7 mouse cellular contexts compared by ENCODE assay signal in the genomic region with DNA sequence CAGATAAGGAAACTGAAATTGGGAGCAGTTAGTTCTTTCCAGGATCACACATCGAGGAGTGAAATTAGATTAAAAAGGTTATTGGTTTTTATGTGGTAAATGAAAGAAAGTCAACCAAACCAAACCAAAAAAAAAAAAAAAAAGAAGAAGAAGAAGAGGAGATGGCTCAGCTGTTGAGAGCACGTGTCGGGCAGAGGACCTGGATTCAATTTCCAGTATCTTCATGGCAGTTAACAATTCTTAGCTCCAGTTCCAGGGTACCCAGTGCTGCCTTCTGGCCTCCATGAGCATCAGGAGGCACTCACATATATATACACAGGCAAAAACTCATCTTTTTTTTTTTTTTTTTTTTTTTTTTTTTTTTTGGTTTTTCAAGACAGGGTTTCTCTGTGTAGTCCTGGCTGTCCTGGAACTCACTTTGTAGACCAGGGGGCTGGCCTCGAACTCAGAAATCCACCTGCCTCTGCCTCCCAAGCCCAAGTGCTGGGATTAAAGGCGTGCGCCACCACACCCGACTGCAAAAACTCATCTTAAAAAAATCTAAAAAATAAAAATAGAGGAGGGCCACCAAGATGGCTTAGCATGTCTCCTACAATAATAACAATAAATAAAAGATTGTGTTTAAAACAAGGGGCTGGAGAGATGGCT. TPM values are rescaled to one million over a fixed set of nuclear protein-coding genes. Genes with fewer than 3 reads are reported as not detected.
DNase-seq lines count a peak whose midpoint lies in the region; ATAC-seq and TF ChIP-seq lines count a peak whose summit lies in the region.

No protein-coding gene starts in this region.

- H3K27ac ChIP-seq in kidney, postnatal 0 days, result no peak overlapping the region
- 0 out of 2 replicates have a peak overlapping the region, but pooled peaks have one; percentile 31 for H3K27ac ChIP-seq in embryonic facial prominence, embryonic 15.5 days (replicated peaks)
- no peak overlapping the region for H3K27ac ChIP-seq in intestine, embryonic 15.5 days

- no peak for DNase-seq in kidney, postnatal 0 days (ENCODE audit: low spot score)
- DNase-seq in kidney, postnatal 14 days, result no peak
- no peak for DNase-seq in retina, embryonic 14.5 days (ENCODE audit: low spot score)

- H3ac ChIP-seq in myocyte (ENCODE audit: control insufficient read depth, insufficient read length), result no peak overlapping the region

- no peak overlapping the region for H3K9ac ChIP-seq in kidney, postnatal 0 days (ENCODE audit: low read depth, low read length)
- H3K9ac ChIP-seq in embryonic facial prominence, embryonic 15.5 days, result no peak overlapping the region
- H3K9ac ChIP-seq in intestine, embryonic 15.5 days, result no peak overlapping the region

- H3K9me3 ChIP-seq in kidney, postnatal 0 days (replicated peaks; ENCODE audit: low read length), result no peaks in the 10 kb centered on the region
- H3K9me3 ChIP-seq in embryonic facial prominence, embryonic 15.5 days (replicated peaks), result no peaks in the 10 kb centered on the region
- no peaks in the 10 kb centered on the region for H3K9me3 ChIP-seq in intestine, embryonic 15.5 days

- no peaks in the 10 kb centered on the region for H3K27me3 ChIP-seq in kidney, postnatal 0 days (ENCODE audit: insufficient read depth, low read length)
- no peaks in the 10 kb centered on the region for H3K27me3 ChIP-seq in embryonic facial prominence, embryonic 15.5 days
- no peaks in the 10 kb centered on the region for H3K27me3 ChIP-seq in intestine, embryonic 15.5 days (replicated peaks)
- no peaks in the 10 kb centered on the region for H3K27me3 ChIP-seq in myocyte (ENCODE audit: control insufficient read depth, insufficient read depth, insufficient read length)

- no peak for TF ChIP-seq CTCF in kidney, postnatal 0 days (IDR thresholded peaks at IDR 0.05; ENCODE audit: low read depth)

- H3K4me1 ChIP-seq in kidney, postnatal 0 days (replicated peaks; ENCODE audit: insufficient read depth, low read length), result peaks cover 9% of the 10 kb centered on the region
- peaks cover 31% of the 10 kb centered on the region for H3K4me1 ChIP-seq in embryonic facial prominence, embryonic 15.5 days
- H3K4me1 ChIP-seq in intestine, embryonic 15.5 days (replicated peaks), result peaks cover 27% of the 10 kb centered on the region

- no peak for TF ChIP-seq POLR2A in myocyte (IDR thresholded peaks at IDR 0.05; ENCODE audit: insufficient read length, low read depth)

- 75% methylated on average over 7 of the region's 7 CpGs for WGBS in kidney, postnatal 0 days
- WGBS in embryonic facial prominence, embryonic 15.5 days, result 63% methylated on average over 7 of the region's 7 CpGs
- WGBS in intestine, embryonic 15.5 days, result 81% methylated on average over 7 of the region's 7 CpGs

- H3K4me3 ChIP-seq in kidney, postnatal 0 days (replicated peaks; ENCODE audit: low read depth, low read length), result no peak overlapping the region
- H3K4me3 ChIP-seq in embryonic facial prominence, embryonic 15.5 days (replicated peaks), result peak overlapping the region; percentile 39
- H3K4me3 ChIP-seq in intestine, embryonic 15.5 days (replicated peaks), result peak overlapping the region; percentile 25; the same call in 1 of the 2 replicates
- H3K4me3 ChIP-seq in myocyte, result peak overlapping the region; percentile 1

- H3K36me3 ChIP-seq in kidney, postnatal 0 days (ENCODE audit: insufficient read depth, low read length), result no peaks in the 10 kb centered on the region
- H3K36me3 ChIP-seq in embryonic facial prominence, embryonic 15.5 days, result no peaks in the 10 kb centered on the region
- H3K36me3 ChIP-seq in intestine, embryonic 15.5 days, result no peaks in the 10 kb centered on the region
- no peaks in the 10 kb centered on the region for H3K36me3 ChIP-seq in myocyte (ENCODE audit: control insufficient read depth, insufficient read depth)

- H3K4me2 ChIP-seq in kidney, postnatal 0 days (ENCODE audit: low read length), result peak overlapping the region; percentile 47
- H3K4me2 ChIP-seq in embryonic facial prominence, embryonic 15.5 days (replicated peaks), result peak overlapping the region; percentile 59
- H3K4me2 ChIP-seq in intestine, embryonic 15.5 days (replicated peaks), result peak overlapping the region; percentile 75
- H3K4me2 ChIP-seq in myocyte (ENCODE audit: low read depth), result peak overlapping the region; percentile 87

- no peak for ATAC-seq in kidney, postnatal 0 days (replicated peaks; ENCODE audit: low FRiP score, low read depth)
- ATAC-seq in embryonic facial prominence, embryonic 15.5 days (ENCODE audit: insufficient number of reproducible peaks, low FRiP score, low TSS enrichment, low read depth), result no peak
- no peak for ATAC-seq in intestine, embryonic 15.5 days
- ATAC-seq in frontal cortex, adult (ENCODE audit: low TSS enrichment), result no peak

- H3K79me2 ChIP-seq in myocyte (ENCODE audit: control insufficient read depth, insufficient read depth), result peaks cover 14% of the 10 kb centered on the region

TF ChIP-seq in myocyte, 11 proteins besides CTCF, POLR2A, EP300 and RAD21:
- no peak for TF ChIP-seq TCF3 (IDR thresholded peaks at IDR 0.05; ENCODE audit: insufficient read length, low read depth)
- TF ChIP-seq SRF (IDR thresholded peaks at IDR 0.05; ENCODE audit: control insufficient read depth, insufficient read length, low read depth), result no peak
- no peak for TF ChIP-seq USF1 (IDR thresholded peaks at IDR 0.05; ENCODE audit: low read depth)
- TF ChIP-seq MAX (IDR thresholded peaks at IDR 0.05; ENCODE audit: low read depth), result no peak

RNA-seq across cellular contexts. Expression of a gene that starts 3.1 kb away (rescaled TPM):
- polyA plus RNA-seq in kidney, postnatal 0 days (2015; fragmentation: Nextera tagmentation; extraction: Ambion mirVana), result 256 and 262 TPM in 2 replicates
- 292 and 294 TPM in 2 replicates for polyA plus RNA-seq in embryonic facial prominence, embryonic 15.5 days (2015; fragmentation: Nextera tagmentation; extraction: Ambion mirVana)
- 268 and 270 TPM in 2 replicates for polyA plus RNA-seq in intestine, embryonic 15.5 days (2015; fragmentation: Nextera tagmentation; extraction: Ambion mirVana)
- polyA plus RNA-seq in myocyte (2012; fragmentation: generic; extraction: Trizol), result 322 TPM

RNA-seq across cellular contexts. Expression of a gene that starts 26.3 kb away (rescaled TPM):
- 11.2 and 12.6 TPM in 2 replicates for polyA plus RNA-seq in kidney, postnatal 0 days (2015; fragmentation: Nextera tagmentation; extraction: Ambion mirVana)
- polyA plus RNA-seq in embryonic facial prominence, embryonic 15.5 days (2015; fragmentation: Nextera tagmentation; extraction: Ambion mirVana), result 6.1 and 10.0 TPM in 2 replicates
- 0.40 and 7.2 TPM in 2 replicates for polyA plus RNA-seq in intestine, embryonic 15.5 days (2015; fragmentation: Nextera tagmentation; extraction: Ambion mirVana)
- 9.2 TPM for polyA plus RNA-seq in myocyte (2012; fragmentation: generic; extraction: Trizol)

RNA-seq across cellular contexts. Expression of a gene that starts 53.7 kb away (rescaled TPM):
- polyA plus RNA-seq in kidney, postnatal 0 days (2015; fragmentation: Nextera tagmentation; extraction: Ambion mirVana), result 13.0 and 22.2 TPM in 2 replicates
- 41.9 and 42.0 TPM in 2 replicates for polyA plus RNA-seq in embryonic facial prominence, embryonic 15.5 days (2015; fragmentation: Nextera tagmentation; extraction: Ambion mirVana)
- polyA plus RNA-seq in intestine, embryonic 15.5 days (2015; fragmentation: Nextera tagmentation; extraction: Ambion mirVana), result 22.5 and 24.3 TPM in 2 replicates
- polyA plus RNA-seq in myocyte (2012; fragmentation: generic; extraction: Trizol), result 74.7 TPM

RNA-seq across cellular contexts. Expression of a gene that starts 54.6 kb away (rescaled TPM):
- polyA plus RNA-seq in kidney, postnatal 0 days (2015; fragmentation: Nextera tagmentation; extraction: Ambion mirVana), result 64.6 and 65.2 TPM in 2 replicates
- polyA plus RNA-seq in embryonic facial prominence, embryonic 15.5 days (2015; fragmentation: Nextera tagmentation; extraction: Ambion mirVana), result 43.7 and 44.3 TPM in 2 replicates
- 35.1 and 38.6 TPM in 2 replicates for polyA plus RNA-seq in intestine, embryonic 15.5 days (2015; fragmentation: Nextera tagmentation; extraction: Ambion mirVana)
- 91.9 TPM for polyA plus RNA-seq in myocyte (2012; fragmentation: generic; extraction: Trizol)
